Mouse (Mus musculus): ENCODE data around the gene Pabpc4. TPM values are rescaled to one million over a fixed set of nuclear protein-coding genes. Genes with fewer than 3 reads are reported as not detected.

The Pabpc4 gene
- total and polyA plus RNA-seq, 3 experiments: 394 to 684 TPM; not detected in 1

- TF ChIP-seq E2F4 (IDR thresholded peaks at IDR 0.05; ENCODE audit: borderline replicate concordance, low read depth, low read length) (no peak), MAZ (IDR thresholded peaks at IDR 0.05; ENCODE audit: low read depth, low read length) (0 out of 2 replicates have a peak, but pooled peaks have one; percentile 39), ZMIZ1 (IDR thresholded peaks at IDR 0.05; ENCODE audit: low read depth, low read length) (0 out of 2 replicates have a peak, but pooled peaks have one; percentile 57), MXI1 (IDR thresholded peaks at IDR 0.05; ENCODE audit: low read depth, low read length) (peak; percentile 64), ETS1 (IDR thresholded peaks at IDR 0.05; ENCODE audit: low read depth, low read length) (peak; percentile 93), CHD1 (IDR thresholded peaks at IDR 0.05; ENCODE audit: low read depth, low read length) (no peak), USF2 (IDR thresholded peaks at IDR 0.05; ENCODE audit: borderline replicate concordance in 1 of 2, insufficient read depth in 1 of 2, low read depth in 1 of 2, low read length in 2 of 2) (no peak), ELF1 (IDR thresholded peaks at IDR 0.05; ENCODE audit: low read depth, low read length) (no peak)
Measured at GRCm38 (mm10) chr4:123286790-123287189, 24.6 kb downstream of the Pabpc4 start (continued).

DNA sequence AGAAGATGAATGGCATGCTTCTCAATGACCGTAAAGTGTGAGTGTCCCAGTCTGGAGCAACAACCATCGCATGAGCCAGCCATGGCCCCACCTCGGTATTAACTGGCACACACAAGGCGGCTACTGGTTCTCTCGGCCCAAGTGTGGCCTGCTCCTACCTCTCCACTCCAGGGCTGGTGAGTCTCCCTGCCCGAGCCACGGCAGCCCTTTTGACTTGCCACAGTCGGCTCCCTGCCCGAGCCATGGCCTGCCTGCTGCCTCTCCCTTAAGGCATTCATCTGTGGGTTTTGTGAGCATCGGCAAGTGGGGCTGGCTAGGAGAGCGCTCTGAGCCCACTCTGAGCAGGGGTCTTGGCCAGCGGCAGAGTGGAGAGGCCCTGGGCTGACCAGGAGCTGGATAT is 26.9 kb downstream of the Pabpc4 start:
- H3K27me3 ChIP-seq (ENCODE audit: control insufficient read depth in 1 of 2, insufficient read depth in 2 of 2, low read length in 2 of 2): no peaks in the 10 kb centered on the region
- DNase-seq (ENCODE audit: low read depth, low spot score): no peak
- H3K79me2 ChIP-seq (ENCODE audit: control insufficient read depth, insufficient read depth, low read length, poor library complexity): peaks cover 48% of the 10 kb centered on the region
- H3K4me1 ChIP-seq (ENCODE audit: control insufficient read depth in 1 of 2, insufficient read depth in 2 of 2, low read length in 2 of 2): peaks cover 11 to 27% of the 10 kb centered on the region in 2 experiments
- no peak overlapping the region for H3K9ac ChIP-seq (ENCODE audit: control insufficient read depth, low read depth, low read length, poor library complexity, severe bottlenecking)
- peaks cover 28 to 58% of the 10 kb centered on the region in 2 experiments for H3K36me3 ChIP-seq (ENCODE audit: control insufficient read depth in 1 of 2, insufficient read depth in 2 of 2, low read length in 2 of 2)
- no peak overlapping the region for H3K27ac ChIP-seq (ENCODE audit: control insufficient read depth, low read depth, low read length)
- H3K9me3 ChIP-seq (replicated peaks; ENCODE audit: insufficient read depth, low read length): no peaks in the 10 kb centered on the region
- TF ChIP-seq RAD21 (IDR thresholded peaks at IDR 0.05; ENCODE audit: low read depth, low read length): no peak
- H3K4me3 ChIP-seq (ENCODE audit: control insufficient read depth in 1 of 2, insufficient read depth in 1 of 2, low read depth in 2 of 2, low read length in 2 of 2): no peak overlapping the region

DNA sequence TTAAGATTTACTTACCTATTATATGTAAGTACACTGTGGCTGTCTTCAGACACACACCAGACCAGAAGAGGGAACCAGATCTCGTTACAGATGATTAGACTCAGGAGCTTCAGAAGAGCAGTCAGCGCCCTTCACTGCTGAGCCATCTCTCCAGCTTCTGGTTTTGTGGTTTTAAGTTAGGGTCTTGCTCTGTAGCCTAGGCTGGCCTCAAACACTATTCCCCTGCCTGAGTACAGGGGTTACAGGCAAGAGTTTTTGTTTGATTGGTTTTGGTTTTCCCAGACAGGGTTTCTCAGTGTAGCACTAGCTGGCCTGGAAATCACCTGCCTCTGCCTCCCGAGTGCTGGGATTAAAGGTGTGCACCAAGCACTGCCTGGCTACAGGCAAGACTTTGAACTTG is 30.2 kb downstream of the Pabpc4 start:
- Histone ChIP-seq H3K27ac (ENCODE audit: control insufficient read depth, low read depth, low read length) (no peak overlapping the region), H3K4me1 (ENCODE audit: control insufficient read depth in 1 of 2, insufficient read depth in 2 of 2, low read length in 2 of 2) (peaks cover 0 to 6% of the 10 kb centered on the region in 2 experiments; a peak in 3 of 4 replicates)

More for the DNA sequence above, 30.2 kb downstream of the Pabpc4 start:
- H3K4me3 ChIP-seq (ENCODE audit: control insufficient read depth in 1 of 2, insufficient read depth in 1 of 2, low read depth in 2 of 2, low read length in 2 of 2): no peak overlapping the region
- peaks cover 18% of the 10 kb centered on the region for H3K79me2 ChIP-seq (ENCODE audit: control insufficient read depth, insufficient read depth, low read length, poor library complexity)
- H3K36me3 ChIP-seq (ENCODE audit: control insufficient read depth in 1 of 2, insufficient read depth in 2 of 2, low read length in 2 of 2): peaks cover 10 to 63% of the 10 kb centered on the region in 2 experiments
- H3K9ac ChIP-seq (ENCODE audit: control insufficient read depth, low read depth, low read length, poor library complexity, severe bottlenecking): no peak overlapping the region
- no peak for DNase-seq (ENCODE audit: low read depth, low spot score)
- H3K27me3 ChIP-seq (ENCODE audit: control insufficient read depth in 1 of 2, insufficient read depth in 2 of 2, low read length in 2 of 2): no peaks in the 10 kb centered on the region
- TF ChIP-seq MAX (IDR thresholded peaks at IDR 0.05; ENCODE audit: low read length): no peak
- TF ChIP-seq ZKSCAN1 (IDR thresholded peaks at IDR 0.05; ENCODE audit: low read depth, low read length): no peak
- TF ChIP-seq CTCF (IDR thresholded peaks at IDR 0.05 in 2 of 3, conservative IDR thresholded peaks at IDR 0.05 in 1 of 3; ENCODE audit: control insufficient read depth in 1 of 3, insufficient read depth in 1 of 3, low read depth in 2 of 3, low read length in 3 of 3, poor library complexity in 1 of 3, severe bottlenecking in 1 of 3): no peak
- TF ChIP-seq SIN3A (IDR thresholded peaks at IDR 0.05; ENCODE audit: low read length): no peak
- no peak for TF ChIP-seq CHD1 (IDR thresholded peaks at IDR 0.05; ENCODE audit: low read depth, low read length)
- TF ChIP-seq POLR2AphosphoS5 (IDR thresholded peaks at IDR 0.05; ENCODE audit: borderline replicate concordance, low read depth, low read length): no peak
- TF ChIP-seq USF2 (IDR thresholded peaks at IDR 0.05; ENCODE audit: borderline replicate concordance in 1 of 2, insufficient read depth in 1 of 2, low read depth in 1 of 2, low read length in 2 of 2): no peak
- no peaks in the 10 kb centered on the region for H3K9me3 ChIP-seq (replicated peaks; ENCODE audit: insufficient read depth, low read length)
